Mouse (Mus musculus) forebrain, embryonic 12.5 days (tissue): ENCODE data around the gene Jag2. TPM values are rescaled to one million over a fixed set of nuclear protein-coding genes. Genes with fewer than 3 reads are reported as not detected.

Source experiments
- ATAC-seq: fragments of 200-750 bp; cut with Nextera tagmentation; 2 replicates; pipeline ENCODE4 v1.8.0; 2017; ENCODE audit warnings: moderate TSS enrichment; ENCODE audit not compliant: low FRiP score
- H3K27ac ChIP-seq: fragments of 300-500 bp; sonication (generic); 2 replicates; pipeline ENCODE4 v1.5.1; 2016; ENCODE audit warnings: mild to moderate bottlenecking
- H3K27me3 ChIP-seq: fragments of 300-500 bp; sonication (generic); 2 replicates; pipeline ENCODE4 v1.6.1; 2016; ENCODE audit warnings: mild to moderate bottlenecking
- H3K36me3 ChIP-seq: fragments of 300-500 bp; sonication (generic); replicated peaks from 2 replicates; pipeline ENCODE4 v1.6.1; 2016; ENCODE audit warnings: mild to moderate bottlenecking
- H3K4me1 ChIP-seq: fragments of 300-500 bp; sonication (generic); 2 replicates; pipeline ENCODE4 v1.6.1; 2016
- H3K4me2 ChIP-seq: fragments of 300-500 bp; sonication (generic); 2 replicates; pipeline ENCODE4 v1.6.1; 2016; ENCODE audit warnings: mild to moderate bottlenecking, moderate library complexity
- H3K4me3 ChIP-seq: fragments of 300-500 bp; sonication (generic); replicated peaks from 2 replicates; pipeline ENCODE4 v1.5.1; 2016; ENCODE audit warnings: mild to moderate bottlenecking
- H3K9ac ChIP-seq: fragments of 300-500 bp; sonication (generic); 2 replicates; pipeline ENCODE4 v1.6.1; 2016; ENCODE audit warnings: mild to moderate bottlenecking
- H3K9me3 ChIP-seq: fragments of 300-500 bp; sonication (generic); 2 replicates; pipeline ENCODE4 v1.6.1; 2016
- WGBS: fragments of 180-500 bp; shearing (Covaris S2); methylation state at CpG from one replicate; pipeline ENCODE4 v1.1.7; 2016; 5-methylcytosine and 5-hydroxymethylcytosine counted together
- polyA plus RNA-seq: library from polyadenylated mRNA; unstranded; fragments of >200 nt; fragmentation: Nextera tagmentation; extraction: Ambion mirVana; gene quantifications from 2 replicates; pipeline ENCODE4 v1.2.1, GENCODE M21; 2016

Gene Jag2
- polyA plus RNA-seq, 1 experiment from 2014 or later = 6.2 TPM

GRCm38 (mm10) chr12:112938873-112939565, 9.4 kb upstream of the Jag2 start:
- Histone ChIP-seq H3K36me3 (no peaks in the 10 kb centered on the region), H3K4me1 (peaks cover 22% of the 10 kb centered on the region), H3K27ac (no peak overlapping the region), H3K9me3 (no peaks in the 10 kb centered on the region), H3K9ac (no peak overlapping the region), H3K4me3 (no peak overlapping the region), H3K4me2 (no peak overlapping the region), H3K27me3 (0 out of 2 replicates have a peak, but pooled peaks cover 11% of the 10 kb centered on the region)
- no peak for ATAC-seq
- 61% methylated on average over 10 of the region's 10 CpGs for WGBS

DNA sequence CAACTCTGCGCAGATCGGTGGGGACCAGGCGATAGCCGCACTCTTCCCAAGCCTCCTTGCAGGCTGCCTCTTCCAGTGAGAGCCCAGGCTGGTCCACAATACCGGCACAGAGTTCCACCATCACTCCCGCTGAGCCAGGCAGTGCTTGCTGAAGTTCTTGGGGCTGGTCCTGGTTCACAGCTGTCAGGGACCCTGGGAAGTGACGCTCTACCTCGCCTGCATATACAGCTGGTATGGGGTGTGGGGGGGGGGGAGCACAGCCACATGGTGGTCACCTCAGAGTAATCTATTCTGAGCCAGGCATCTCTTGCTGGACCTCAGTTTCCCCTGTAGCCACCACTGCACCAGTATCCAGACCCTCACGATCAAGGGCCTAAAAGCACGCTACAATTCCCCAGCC, 8.8 kb upstream of the Jag2 start:
- Histone ChIP-seq H3K4me2 (no peak overlapping the region), H3K9me3 (no peaks in the 10 kb centered on the region), H3K36me3 (no peaks in the 10 kb centered on the region), H3K27me3 (0 out of 2 replicates have a peak, but pooled peaks cover 8% of the 10 kb centered on the region), H3K27ac (no peak overlapping the region), H3K9ac (no peak overlapping the region), H3K4me3 (no peak overlapping the region), H3K4me1 (peaks cover 22% of the 10 kb centered on the region)
- ATAC-seq = no peak
- WGBS = 84% methylated on average over 10 of the region's 10 CpGs

GRCm38 (mm10) chr12:112937906-112938305, 8.3 kb upstream of the Jag2 start:
- Histone ChIP-seq H3K4me1 (peaks cover 22% of the 10 kb centered on the region), H3K9me3 (no peaks in the 10 kb centered on the region), H3K9ac (no peak overlapping the region), H3K27ac (no peak overlapping the region), H3K27me3 (peaks cover 5% of the 10 kb centered on the region; the same call in 1 of the 2 replicates), H3K4me2 (no peak overlapping the region), H3K36me3 (no peaks in the 10 kb centered on the region), H3K4me3 (no peak overlapping the region)
- WGBS = 57% methylated on average over 9 of the region's 9 CpGs
- ATAC-seq = no peak

- H3K4me1 ChIP-seq = peaks cover 22% of the 10 kb centered on the region
- no peak overlapping the region for H3K4me2 ChIP-seq
- H3K9me3 ChIP-seq = no peaks in the 10 kb centered on the region
- no peaks in the 10 kb centered on the region for H3K36me3 ChIP-seq
- no peak overlapping the region for H3K27ac ChIP-seq
- no peak overlapping the region for H3K9ac ChIP-seq
- 73% methylated on average over 7 of the region's 7 CpGs for WGBS
- peaks cover 51% of the 10 kb centered on the region for H3K27me3 ChIP-seq
- H3K4me3 ChIP-seq = no peak overlapping the region
- no peak for ATAC-seq
Observed at GRCm38 (mm10) chr12:112932647-112933046, 3.1 kb upstream of the Jag2 start.

GRCm38 (mm10) chr12:112928401-112929241, 955 bp downstream of the Jag2 start:
- H3K4me2 ChIP-seq = peak overlapping the region; percentile 87
- H3K9ac ChIP-seq = peak overlapping the region; percentile 56
- H3K36me3 ChIP-seq = no peaks in the 10 kb centered on the region
- no peaks in the 10 kb centered on the region for H3K9me3 ChIP-seq
- ATAC-seq = peak; percentile 49
- H3K4me1 ChIP-seq = peaks cover 30% of the 10 kb centered on the region
- H3K27me3 ChIP-seq = peaks cover 77% of the 10 kb centered on the region
- H3K4me3 ChIP-seq = peak overlapping the region; percentile 58
- 1% methylated on average over 124 of the region's 124 CpGs for WGBS
- H3K27ac ChIP-seq = peak overlapping the region; percentile 75

DNA sequence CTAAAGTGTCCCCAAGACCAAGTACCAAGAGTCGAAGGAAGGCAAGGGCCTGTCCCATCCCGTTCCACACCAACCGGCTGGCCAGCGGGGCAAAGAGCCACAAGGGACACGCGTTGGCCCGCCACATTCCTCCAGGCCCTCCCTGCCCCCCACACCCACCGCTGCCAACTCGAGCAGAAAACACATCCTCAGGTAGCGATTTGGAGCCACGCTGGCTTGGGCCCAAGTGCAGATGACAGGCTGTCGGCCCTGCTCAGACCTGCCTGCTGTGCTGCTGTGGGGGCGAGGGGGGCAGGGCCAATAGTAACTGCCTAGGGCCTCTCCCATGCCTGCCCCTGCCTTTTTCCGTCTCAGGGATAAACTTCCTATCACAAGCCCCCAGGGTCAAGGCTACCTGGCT, 2.3 kb downstream of the Jag2 start:
- no peak for ATAC-seq
- Histone ChIP-seq H3K4me3 (no peak overlapping the region; the same call in 1 of the 2 replicates), H3K36me3 (no peaks in the 10 kb centered on the region), H3K4me1 (peaks cover 44% of the 10 kb centered on the region), H3K9ac (0 out of 2 replicates have a peak overlapping the region, but pooled peaks have one; percentile 12), H3K9me3 (no peaks in the 10 kb centered on the region), H3K27ac (no peak overlapping the region), H3K4me2 (peak overlapping the region; percentile 87; the same call in 1 of the 2 replicates), H3K27me3 (peaks cover 70% of the 10 kb centered on the region)
- 68% methylated on average over 14 of the region's 14 CpGs for WGBS

DNA sequence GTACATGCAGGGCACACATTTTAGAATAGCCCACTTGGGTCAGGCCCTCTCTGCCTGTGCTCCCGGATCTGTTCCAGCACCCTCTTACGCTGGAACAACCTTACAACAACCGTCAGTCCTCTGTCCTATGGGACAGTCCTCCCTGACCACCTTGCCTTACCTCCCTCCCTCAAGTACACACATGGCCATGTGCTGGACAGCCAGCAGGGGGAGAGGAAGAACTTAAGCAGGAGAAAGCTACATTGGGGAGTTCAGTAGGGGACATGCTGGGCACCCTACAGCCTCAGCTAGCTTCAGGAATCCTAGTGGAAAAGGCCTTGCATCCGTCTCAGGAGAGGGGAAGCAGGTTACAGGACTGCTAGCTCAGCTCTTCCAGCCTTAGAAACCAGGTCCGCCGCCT, 3.6 kb downstream of the Jag2 start:
- Histone ChIP-seq H3K9me3 (no peaks in the 10 kb centered on the region), H3K36me3 (no peaks in the 10 kb centered on the region), H3K9ac (no peak overlapping the region), H3K4me3 (no peak overlapping the region), H3K27me3 (peaks cover 58% of the 10 kb centered on the region), H3K4me1 (peaks cover 51% of the 10 kb centered on the region), H3K27ac (no peak overlapping the region), H3K4me2 (no peak overlapping the region)
- no peak for ATAC-seq
- 86% methylated on average over 6 of the region's 6 CpGs for WGBS

- 0 out of 2 replicates have a peak overlapping the region, but pooled peaks have one; percentile 25 for H3K27ac ChIP-seq
Observed at GRCm38 (mm10) chr12:112922541-112922940, 7.0 kb downstream of the Jag2 start.

GRCm38 (mm10) chr12:112921518-112921917, 8.1 kb downstream of the Jag2 start:
- Histone ChIP-seq H3K27ac (no peak overlapping the region), H3K4me2 (no peak overlapping the region), H3K4me3 (no peak overlapping the region), H3K9me3 (no peaks in the 10 kb centered on the region), H3K9ac (no peak overlapping the region), H3K4me1 (peaks cover 23% of the 10 kb centered on the region), H3K27me3 (peaks cover 15% of the 10 kb centered on the region), H3K36me3 (no peaks in the 10 kb centered on the region; the same call in 1 of the 2 replicates)
- WGBS = 84% methylated on average over 12 of the region's 12 CpGs
- ATAC-seq = no peak

More at GRCm38 (mm10) chr12:112922541-112922940, 7.0 kb downstream of the Jag2 start:
- WGBS = 23% methylated on average over 3 of the region's 3 CpGs
- Histone ChIP-seq H3K27me3 (peaks cover 26% of the 10 kb centered on the region), H3K4me1 (peaks cover 28% of the 10 kb centered on the region), H3K36me3 (no peaks in the 10 kb centered on the region; the same call in 1 of the 2 replicates), H3K9ac (no peak overlapping the region; the same call in 1 of the 2 replicates), H3K4me2 (no peak overlapping the region), H3K9me3 (no peaks in the 10 kb centered on the region), H3K4me3 (no peak overlapping the region)
- ATAC-seq = peak; percentile 73

- Histone ChIP-seq H3K27me3 (no peaks in the 10 kb centered on the region; the same call in 1 of the 2 replicates), H3K4me3 (no peak overlapping the region), H3K4me1 (peaks cover 13% of the 10 kb centered on the region), H3K27ac (no peak overlapping the region), H3K36me3 (no peaks in the 10 kb centered on the region; the same call in none of the 2 replicates), H3K9ac (no peak overlapping the region), H3K9me3 (no peaks in the 10 kb centered on the region), H3K4me2 (no peak overlapping the region)
- no peak for ATAC-seq
- 50% methylated on average over 8 of the region's 8 CpGs for WGBS
Observed at GRCm38 (mm10) chr12:112917906-112918305, 11.7 kb downstream of the Jag2 start.

DNA sequence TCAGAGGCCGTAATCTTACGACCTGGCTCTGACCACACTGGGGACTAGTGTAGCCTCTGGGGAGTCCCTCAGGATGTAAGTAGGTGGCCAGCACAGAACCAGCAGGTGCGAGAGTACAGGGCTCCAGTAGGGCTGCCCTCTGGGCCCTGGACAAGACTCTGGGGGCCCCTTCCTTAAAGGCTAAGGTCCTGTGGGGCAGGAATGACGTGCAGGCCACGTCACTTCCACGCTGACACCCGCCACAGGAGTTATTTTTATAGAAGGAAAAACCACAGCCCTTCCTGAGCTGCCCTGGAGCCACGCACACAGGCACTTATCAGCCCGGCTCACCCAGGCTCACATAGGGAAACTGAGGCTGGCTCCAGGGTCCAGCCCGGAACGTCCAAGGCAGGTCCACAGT, 12.1 kb downstream of the Jag2 start:
- Histone ChIP-seq H3K4me2 (no peak overlapping the region), H3K27me3 (no peaks in the 10 kb centered on the region; the same call in 1 of the 2 replicates), H3K9me3 (no peaks in the 10 kb centered on the region), H3K27ac (no peak overlapping the region), H3K4me1 (peaks cover 9% of the 10 kb centered on the region), H3K4me3 (no peak overlapping the region), H3K36me3 (no peaks in the 10 kb centered on the region; the same call in none of the 2 replicates), H3K9ac (no peak overlapping the region)
- 86% methylated on average over 11 of the region's 11 CpGs for WGBS
- ATAC-seq = no peak

DNA sequence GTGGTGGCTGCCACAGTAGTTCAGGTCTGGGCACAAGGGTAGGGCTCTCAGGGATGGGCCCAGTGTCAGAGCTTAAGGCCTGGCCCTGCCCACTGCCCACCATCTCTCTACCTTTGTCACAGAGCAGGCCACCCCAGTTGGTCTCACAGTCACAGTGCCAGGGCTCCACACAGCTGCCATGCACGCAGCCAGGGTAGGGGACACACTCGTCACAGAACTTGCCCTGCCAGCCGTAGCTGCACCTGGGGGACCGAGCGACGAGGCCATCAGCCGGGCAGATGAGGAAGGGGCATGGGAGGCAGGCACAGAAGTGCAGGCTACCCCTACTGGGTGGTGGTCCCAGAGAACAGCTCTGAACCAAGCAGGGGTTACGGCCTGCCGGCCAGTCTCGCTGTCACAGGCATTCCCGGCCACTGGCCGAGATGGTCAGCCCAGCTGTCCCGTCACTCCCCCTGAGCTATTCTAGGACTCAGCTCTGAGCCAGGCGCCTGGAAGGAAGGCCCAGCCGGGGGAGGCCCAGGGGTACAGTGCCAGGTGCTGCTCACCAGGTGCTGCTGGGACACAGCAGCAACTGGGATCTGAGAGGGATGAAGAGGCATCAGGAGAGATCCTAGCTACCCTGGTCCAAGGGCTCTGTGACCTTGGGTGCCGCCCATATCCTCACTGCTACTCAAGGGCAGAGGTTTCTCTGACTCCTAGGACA, 12.7 kb downstream of the Jag2 start:
- no peak overlapping the region for H3K4me2 ChIP-seq
- peaks cover 3% of the 10 kb centered on the region for H3K4me1 ChIP-seq
- no peak overlapping the region for H3K4me3 ChIP-seq
- H3K27ac ChIP-seq = no peak overlapping the region
- H3K36me3 ChIP-seq = no peaks in the 10 kb centered on the region; the same call in none of the 2 replicates
- WGBS = 89% methylated on average over 16 of the region's 16 CpGs
- no peaks in the 10 kb centered on the region; the same call in 1 of the 2 replicates for H3K27me3 ChIP-seq
- no peak for ATAC-seq
- no peak overlapping the region for H3K9ac ChIP-seq
- no peaks in the 10 kb centered on the region for H3K9me3 ChIP-seq
